Mouse (Mus musculus) liver, embryonic 16.5 days (tissue): ENCODE measurements around the gene Socs7. TPM values are rescaled to one million over a fixed set of nuclear protein-coding genes. Genes with fewer than 3 reads are reported as not detected.

ENCODE experiments used
- ATAC-seq: fragments of 200-750 bp; cut with Nextera tagmentation; 2 replicates; pipeline ENCODE4 v1.8.0; 2017; ENCODE audit warnings: low read depth, mild to moderate bottlenecking, moderate number of reproducible peaks, moderate library complexity
- H3K27ac ChIP-seq: fragments of 300-500 bp; sonication (generic); 2 replicates; pipeline ENCODE4 v1.5.1; 2014; ENCODE audit warnings: mild to moderate bottlenecking, low read length
- H3K27me3 ChIP-seq: fragments of 300-500 bp; sonication (generic); 2 replicates; pipeline ENCODE4 v1.6.1; 2014; ENCODE audit warnings: low read depth, low read length, mixed read lengths; ENCODE audit not compliant: control insufficient read depth, insufficient read depth
- H3K36me3 ChIP-seq: fragments of 300-500 bp; sonication (generic); 2 replicates; pipeline ENCODE4 v1.6.1; 2014; ENCODE audit warnings: mild to moderate bottlenecking; ENCODE audit not compliant: control insufficient read depth, insufficient read depth
- H3K4me1 ChIP-seq: fragments of 300-500 bp; sonication (generic); 2 replicates; pipeline ENCODE4 v1.6.1; 2014; ENCODE audit warnings: low read depth, low read length, mixed read lengths; ENCODE audit not compliant: control insufficient read depth
- H3K4me2 ChIP-seq: fragments of 300-500 bp; sonication (generic); 2 replicates; pipeline ENCODE4 v1.6.1; 2014; ENCODE audit warnings: low read depth, low read length, mixed read lengths
- H3K4me3 ChIP-seq: fragments of 300-500 bp; sonication (generic); 2 replicates; pipeline ENCODE4 v1.5.1; 2014; ENCODE audit warnings: low read depth, mild to moderate bottlenecking, low read length
- H3K9ac ChIP-seq: fragments of 300-500 bp; sonication (generic); 2 replicates; pipeline ENCODE4 v1.6.1; 2014; ENCODE audit warnings: low read depth, low read length
- H3K9me3 ChIP-seq: fragments of 300-500 bp; sonication (generic); replicated peaks from 2 replicates; pipeline ENCODE4 v1.6.1; 2016; ENCODE audit warnings: low read length; ENCODE audit not compliant: control insufficient read depth
- WGBS: fragments of 180-500 bp; shearing (Covaris S2); extraction: QIAGEN DNeasy Blood & Tissue Kit; methylation state at CpG from one replicate; pipeline ENCODE4 v1.1.7; 2014; ENCODE audit not compliant: insufficient replicate concordance; 5-methylcytosine and 5-hydroxymethylcytosine counted together
- polyA plus RNA-seq: library from polyadenylated mRNA; unstranded; fragments of >200 nt; fragmentation: Nextera tagmentation; extraction: Ambion mirVana; gene quantifications from 2 replicates; pipeline ENCODE4 v1.2.1, GENCODE M21; 2015

The Socs7 gene
- polyA plus RNA-seq, 1 experiment from 2014 or later = 1.0 TPM

- Histone ChIP-seq H3K4me2 (peak overlapping the region; percentile 94), H3K36me3 (no peaks in the 10 kb centered on the region), H3K27me3 (peaks cover 23% of the 10 kb centered on the region), H3K9ac (peak overlapping the region; percentile 26), H3K27ac (no peak overlapping the region), H3K4me3 (peak overlapping the region; percentile 58), H3K9me3 (no peaks in the 10 kb centered on the region), H3K4me1 (peaks cover 30% of the 10 kb centered on the region)
- peak; percentile 5; the same call in 1 of the 2 replicates for ATAC-seq
- 4% methylated on average over 11 of the region's 11 CpGs for WGBS
These were observed 42.4 kb downstream of the Socs7 start for GRCm38 (mm10) chr11:97404761-97405190.

GRCm38 (mm10) chr11:97406094-97406951 is 44.0 kb downstream of the Socs7 start:
- ATAC-seq = peak; percentile 22; the same call in 1 of the 2 replicates

GRCm38 (mm10) chr11:97407456-97407855 is 45.1 kb downstream of the Socs7 start:
- H3K4me3 ChIP-seq = no peak overlapping the region
- no peak for ATAC-seq
- H3K27me3 ChIP-seq = peaks cover 23% of the 10 kb centered on the region
- H3K9me3 ChIP-seq = no peaks in the 10 kb centered on the region
- peaks cover 27% of the 10 kb centered on the region for H3K4me1 ChIP-seq
- H3K36me3 ChIP-seq = no peaks in the 10 kb centered on the region
- H3K4me2 ChIP-seq = no peak overlapping the region
- 69% methylated on average over 3 of the region's 3 CpGs for whole genome bisulfite sequencing
- H3K27ac ChIP-seq = no peak overlapping the region
- H3K9ac ChIP-seq = no peak overlapping the region

More at GRCm38 (mm10) chr11:97406094-97406951, 44.0 kb downstream of the Socs7 start:
- Histone ChIP-seq H3K4me2 (no peak overlapping the region), H3K4me1 (peaks cover 22% of the 10 kb centered on the region), H3K4me3 (no peak overlapping the region), H3K27me3 (peaks cover 23% of the 10 kb centered on the region), H3K27ac (no peak overlapping the region), H3K36me3 (no peaks in the 10 kb centered on the region), H3K9me3 (no peaks in the 10 kb centered on the region), H3K9ac (no peak overlapping the region)
- 69% methylated on average over 10 of the region's 10 CpGs for WGBS

GRCm38 (mm10) chr11:97408171-97408570 is 45.8 kb downstream of the Socs7 start:
- ATAC-seq = no peak
- Histone ChIP-seq H3K4me3 (no peak overlapping the region), H3K27me3 (peaks cover 23% of the 10 kb centered on the region), H3K36me3 (no peaks in the 10 kb centered on the region), H3K4me2 (no peak overlapping the region), H3K27ac (no peak overlapping the region), H3K4me1 (peaks cover 30% of the 10 kb centered on the region), H3K9ac (no peak overlapping the region), H3K9me3 (no peaks in the 10 kb centered on the region)
- under 1% methylated on average over 6 of the region's 6 CpGs for WGBS

- H3K36me3 ChIP-seq = no peaks in the 10 kb centered on the region
- no peak overlapping the region for H3K4me3 ChIP-seq
- H3K27ac ChIP-seq = no peak overlapping the region
- H3K9ac ChIP-seq = no peak overlapping the region
- 70% methylated on average over 4 of the region's 4 CpGs for WGBS
- H3K4me1 ChIP-seq = peaks cover 22% of the 10 kb centered on the region
- H3K9me3 ChIP-seq = no peaks in the 10 kb centered on the region
- H3K27me3 ChIP-seq = peaks cover 8% of the 10 kb centered on the region
- H3K4me2 ChIP-seq = no peak overlapping the region
- ATAC-seq = no peak
These were observed 48.6 kb downstream of the Socs7 start for GRCm38 (mm10) chr11:97410958-97411357.

- Histone ChIP-seq H3K27ac (no peak overlapping the region), H3K4me3 (no peak overlapping the region), H3K4me2 (no peak overlapping the region), H3K36me3 (no peaks in the 10 kb centered on the region), H3K4me1 (peaks cover 31% of the 10 kb centered on the region), H3K27me3 (no peaks in the 10 kb centered on the region), H3K9ac (no peak overlapping the region), H3K9me3 (no peaks in the 10 kb centered on the region)
- 2% methylated on average over 3 of the region's 3 CpGs for WGBS
- ATAC-seq = no peak
These were observed 49.8 kb downstream of the Socs7 start for GRCm38 (mm10) chr11:97412117-97412516.

GRCm38 (mm10) chr11:97412808-97413347 is 50.5 kb downstream of the Socs7 start:
- Histone ChIP-seq H3K36me3 (no peaks in the 10 kb centered on the region), H3K9ac (no peak overlapping the region; the same call in 1 of the 2 replicates), H3K27ac (peak overlapping the region; percentile 59), H3K4me1 (peaks cover 36% of the 10 kb centered on the region), H3K4me3 (no peak overlapping the region), H3K27me3 (no peaks in the 10 kb centered on the region), H3K9me3 (no peaks in the 10 kb centered on the region), H3K4me2 (no peak overlapping the region)
- no peak for ATAC-seq
- WGBS = 25% methylated on average over 10 of the region's 10 CpGs

- peaks cover 43% of the 10 kb centered on the region for H3K4me1 ChIP-seq
- peak; percentile 89 for ATAC-seq
- 0% methylated on average over 29 of the region's 29 CpGs for WGBS
These were observed 53.0 kb downstream of the Socs7 start, which contains the start of gene Arhgap23 for GRCm38 (mm10) chr11:97415330-97415711. Gene Arhgap23 (plus strand): TSS chr11:97415533.

More at GRCm38 (mm10) chr11:97415330-97415711, 53.0 kb downstream of the Socs7 start, which contains the start of gene Arhgap23:
- no peaks in the 10 kb centered on the region for H3K9me3 ChIP-seq
- H3K27me3 ChIP-seq = no peaks in the 10 kb centered on the region
- H3K9ac ChIP-seq = peak within 1 kb of the TSS; percentile 90
- peak within 1 kb of the TSS; percentile 70 for H3K27ac ChIP-seq
- peak within 1 kb of the TSS; percentile 99 for H3K4me2 ChIP-seq
- H3K4me3 ChIP-seq = peak within 1 kb of the TSS; percentile 90
- H3K36me3 ChIP-seq = no peaks in the 10 kb centered on the region
